Mouse (Mus musculus) liver, embryonic 14.5 days (tissue): ENCODE measurements at regions not wholly inside any gene's neighbourhood (a gene's known extent, or its start where the extent isn't known, plus 50 kb on each side); places are given as distances from the start of the nearest gene placed in this dataset.

Experiments
- CTCF ChIP-seq: IDR thresholded peaks from 2 replicates; pipeline ENCODE4 v1.5.1; 2016; ENCODE audit warnings: antibody characterized with exemption, low read depth, control low read depth
- EP300 ChIP-seq: IDR thresholded peaks from 2 replicates; pipeline ENCODE4 v1.6.1; 2016; ENCODE audit warnings: antibody characterized with exemption, low read depth

- TF ChIP-seq CTCF, result no peak
- TF ChIP-seq EP300, result no peak
Measured at GRCm38 (mm10) chr5:64419395-64419794, 263.3 kb downstream of the Tbc1d1 start.
